ENCODE assay signal across 11 mouse cellular contexts in genomic region chr13:34255297-34255696, GRCm38 (mm10).
DNase-seq lines count a peak whose midpoint lies in the region; ATAC-seq and TF ChIP-seq lines count a peak whose summit lies in the region.
"Had no signal": no experiment of that assay in that cellular context is flagged by ENCODE, and none has a peak within 500 bp of the region (broad histone marks: within the 10 kb centered on the region; RNA-seq: fewer than 3 reads in every experiment).

No protein-coding gene starts in this region.

- H3K9ac ChIP-seq in intestine, embryonic 16.5 days (ENCODE audit: low read depth, low read length), result no peak overlapping the region
- H3K9ac ChIP-seq: embryonic facial prominence, embryonic 15.5 days; midbrain, embryonic 13.5 days had no signal

- peaks cover 11% of the 10 kb centered on the region; the same call in 1 of the 2 replicates for H3K4me1 ChIP-seq in intestine, embryonic 16.5 days (ENCODE audit: control insufficient read depth, insufficient read depth, low read length)
- H3K4me1 ChIP-seq: embryonic facial prominence, embryonic 15.5 days had no signal

- DNase-seq in cerebellum, adult 18-20 months, result peak; percentile 22 to 45
- DNase-seq in cerebellum, adult 8-10 months, result no peak
- no peak for DNase-seq in layer of hippocampus, adult 2 months (ENCODE audit: low spot score in 2 of 2)
- DNase-seq in layer of hippocampus, adult 18-20 months (ENCODE audit: low spot score in 2 of 2), result no peak
- DNase-seq in left cerebral cortex, postnatal 25 days (ENCODE audit: low spot score in 2 of 2), result no peak
- DNase-seq: right cerebral cortex, postnatal 14 days had no signal

- no peaks in the 10 kb centered on the region for H3K36me3 ChIP-seq in intestine, embryonic 16.5 days (ENCODE audit: control insufficient read depth, insufficient read depth, low read length)
- H3K36me3 ChIP-seq: embryonic facial prominence, embryonic 15.5 days; midbrain, embryonic 13.5 days had no signal

- ATAC-seq in intestine, embryonic 16.5 days, result peak; percentile 54
- ATAC-seq in megakaryocyte progenitor cell, adult 5-6 weeks (replicated peaks; ENCODE audit: poor library complexity), result peak; percentile 51
- ATAC-seq in frontal cortex, adult (ENCODE audit: low TSS enrichment), result no peak
- ATAC-seq: midbrain, embryonic 13.5 days had no signal

- no peak overlapping the region for H3K4me2 ChIP-seq in intestine, embryonic 16.5 days (ENCODE audit: low read depth, low read length)
- H3K4me2 ChIP-seq: embryonic facial prominence, embryonic 15.5 days; midbrain, embryonic 13.5 days had no signal

- 34% methylated on average over 3 of the region's 3 CpGs for whole genome bisulfite sequencing in intestine, embryonic 16.5 days

- intact Hi-C loops in left cerebral cortex, postnatal 25 days (cut with DNase I), result no loop called here

- no peaks in the 10 kb centered on the region for H3K27me3 ChIP-seq in intestine, embryonic 16.5 days (replicated peaks; ENCODE audit: control insufficient read depth, insufficient read depth, low read length)
- H3K27me3 ChIP-seq: embryonic facial prominence, embryonic 15.5 days; midbrain, embryonic 13.5 days had no signal

- peak overlapping the region; percentile 73; the same call in 1 of the 2 replicates for H3K27ac ChIP-seq in layer of hippocampus, adult 2 months
- H3K27ac ChIP-seq in intestine, embryonic 16.5 days (ENCODE audit: low read length), result no peak overlapping the region
- H3K27ac ChIP-seq: embryonic facial prominence, embryonic 15.5 days; midbrain, embryonic 13.5 days had no signal

- H3K9me3 ChIP-seq in intestine, embryonic 16.5 days (ENCODE audit: control insufficient read depth, low read length), result no peaks in the 10 kb centered on the region
- H3K9me3 ChIP-seq: embryonic facial prominence, embryonic 15.5 days; midbrain, embryonic 13.5 days had no signal

- no peak for TF ChIP-seq CTCF in layer of hippocampus, adult 2 months (conservative IDR thresholded peaks at IDR 0.05)

- no peak overlapping the region for H3K4me3 ChIP-seq in layer of hippocampus, adult 2 months
- no peak overlapping the region for H3K4me3 ChIP-seq in intestine, embryonic 16.5 days (ENCODE audit: low read length)
- H3K4me3 ChIP-seq: embryonic facial prominence, embryonic 15.5 days; midbrain, embryonic 13.5 days had no signal

Comparison
In these comparisons a context has a peak if more than half of its experiments do, and no peak if none do; other contexts are left out.
1. DNase-seq: peak in cerebellum, adult 18-20 months (2 of 2); none in cerebellum, adult 8-10 months (single experiment), layer of hippocampus, adult 2 months (0 of 2), layer of hippocampus, adult 18-20 months (0 of 2) and left cerebral cortex, postnatal 25 days (0 of 2).